Mouse (Mus musculus) adrenal gland, adult 18-20 months (tissue): ENCODE measurements around the gene Gm32717. TPM values are rescaled to one million over a fixed set of nuclear protein-coding genes. Genes with fewer than 3 reads are reported as not detected.
"Not testable (repeated sequence)": the region's sequence is repeated elsewhere in the genome, so short reads cannot be mapped to it uniquely, and the experiment has no call there.

Experiments
- DNase-seq, 2 experiments: peaks; one replicate each; pipeline ENCODE4 v3.0.0; 2021 to 2022; ENCODE audit warnings: low spot score in 2 of 2
- long read RNA-seq, 2 experiments: library from polyadenylated mRNA; stranded (forward); transcript quantifications; one replicate each; pipeline ENCODE4 v2.0.0; 2021
- total RNA-seq, 2 experiments: library from RNA; stranded (reverse); gene quantifications; 1 replicate in 1 of 2; 2 replicates in 1 of 2; pipeline ENCODE4 v1.2.3; 2021

Gene Gm32717
- under 1 TPM; 0.42 to 0.63 TPM for total RNA-seq
- long read RNA-seq, experiment 1: 0 reads
- long read RNA-seq, experiment 2: 0 reads

GRCm38 (mm10) chr10:118240680-118241079 lies at the start of gene Gm32717:
Gene Gm32717 (minus strand): TSS chr10:118240780.
- not testable (repeated sequence) for DNase-seq

GRCm38 (mm10) chr10:118283016-118283415 lies 42.4 kb upstream of the Gm32717 start:
- not testable (repeated sequence) for DNase-seq

GRCm38 (mm10) chr10:118282565-118282964 lies 42.0 kb upstream of the Gm32717 start:
- DNase-seq: not testable (repeated sequence)

- DNase-seq: not testable (repeated sequence)
Measured at GRCm38 (mm10) chr10:118278069-118278468, 37.5 kb upstream of the Gm32717 start.

GRCm38 (mm10) chr10:118271416-118271815 lies 30.8 kb upstream of the Gm32717 start:
- DNase-seq: not testable (repeated sequence)

- DNase-seq: not testable (repeated sequence)
Measured at GRCm38 (mm10) chr10:118268812-118269211, 28.2 kb upstream of the Gm32717 start.

- not testable (repeated sequence) for DNase-seq
Measured at GRCm38 (mm10) chr10:118258388-118258787, 17.8 kb upstream of the Gm32717 start, which contains the start of gene Gm32802. Gene Gm32802 (plus strand): TSS chr10:118258688.

- peak in 1 of 2 experiments; percentile 13 for DNase-seq
Measured at GRCm38 (mm10) chr10:118250852-118251295, 10.3 kb upstream of the Gm32717 start.

- peak in 1 of 2 experiments; percentile 8 for DNase-seq
Measured at GRCm38 (mm10) chr10:118249006-118249595, 8.5 kb upstream of the Gm32717 start.

- DNase-seq: not testable (repeated sequence)
Measured at GRCm38 (mm10) chr10:118232607-118233006, 8.0 kb downstream of the Gm32717 start.

GRCm38 (mm10) chr10:118227629-118228028 lies 13.0 kb downstream of the Gm32717 start:
- DNase-seq: not testable (repeated sequence)

GRCm38 (mm10) chr10:118215719-118216393 lies 24.7 kb downstream of the Gm32717 start:
- not testable (repeated sequence) for DNase-seq

- DNase-seq: no peak
Measured at GRCm38 (mm10) chr10:118204642-118205041, 35.9 kb downstream of the Gm32717 start, which contains the start of gene Il22. Gene Il22 (plus strand): TSS chr10:118204942.

- DNase-seq: not testable (repeated sequence)
Measured at GRCm38 (mm10) chr10:118195150-118195549, 45.4 kb downstream of the Gm32717 start.

Other genes with a start within 250 kb of the Gm32717 start
- 10 to 100 TPM; 10.9 to 11.4 TPM for gene Mdm1, start 99.0 kb downstream of the Gm32717 start, total RNA-seq
- gene Il22, start 35.8 kb downstream of the Gm32717 start, total RNA-seq: not detected
- gene Gm32802, start 17.9 kb upstream of the Gm32717 start, total RNA-seq: under 1 TPM; 0.42 to 0.63 TPM
- gene Iltifb, start 54.3 kb upstream of the Gm32717 start, total RNA-seq: not detected
- gene Gm9040, start 86.2 kb upstream of the Gm32717 start, total RNA-seq: not detected
- gene Gm9044, start 91.6 kb upstream of the Gm32717 start, total RNA-seq: not detected
- gene Gm9045, start 97.1 kb upstream of the Gm32717 start, total RNA-seq: not detected
- not detected for gene Gm9046, start 102.5 kb upstream of the Gm32717 start, total RNA-seq
- gene Gm9048, start 107.9 kb upstream of the Gm32717 start, total RNA-seq: not detected
- not detected for gene Gm9049, start 113.3 kb upstream of the Gm32717 start, total RNA-seq
- not detected for gene Ifng, start 200.3 kb upstream of the Gm32717 start, total RNA-seq